Mouse (Mus musculus) stomach, postnatal 0 days (tissue): ENCODE measurements around the gene Clec1b.

Experiments
- CTCF ChIP-seq: IDR thresholded peaks from 2 replicates; pipeline ENCODE4 v1.5.1; 2016; ENCODE audit warnings: antibody characterized with exemption, low read depth, mild to moderate bottlenecking, moderate library complexity
- EP300 ChIP-seq: optimal IDR thresholded peaks from 2 replicates; pipeline ENCODE3; 2016; ENCODE audit warnings: antibody characterized with exemption

DNA sequence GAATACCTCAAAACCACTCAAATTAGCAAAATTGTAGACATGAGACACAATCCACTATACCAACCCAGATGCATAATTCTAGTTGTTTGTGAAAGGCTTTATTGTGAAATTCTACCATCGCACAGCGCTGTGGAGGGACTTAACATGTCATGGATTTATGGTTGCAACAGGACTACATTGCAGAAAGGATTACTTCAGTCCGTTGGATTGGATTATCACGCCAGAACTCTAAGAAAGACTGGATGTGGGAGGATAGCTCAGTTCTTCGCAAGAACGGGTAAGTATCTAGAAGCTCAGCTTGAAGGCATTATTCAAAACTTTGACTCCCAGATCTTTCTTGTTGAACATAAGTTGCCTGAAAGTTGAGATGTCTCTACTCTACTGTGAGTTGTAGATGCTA is 6.3 kb downstream of the Clec1b start:
- TF ChIP-seq CTCF = no peak
- TF ChIP-seq EP300 = no peak
